Mouse (Mus musculus): ENCODE results near the gene Cchcr1. TPM values are rescaled to one million over a fixed set of nuclear protein-coding genes. Genes with fewer than 3 reads are reported as not detected.
"Not testable (repeated sequence)": the region's sequence is repeated elsewhere in the genome, so short reads cannot be mapped to it uniquely, and the experiment has no call there.

The Cchcr1 gene
- polyA plus RNA-seq (2014; fragmentation: Nextera tagmentation; extraction: Ambion mirVana), result 11.4 and 11.8 TPM in 2 replicates

- no peaks in the 10 kb centered on the region for H3K27me3 ChIP-seq (ENCODE audit: control insufficient read depth, insufficient read depth, low read length)
- H3K4me3 ChIP-seq (ENCODE audit: low read depth, low read length), result peak within 1 kb of the TSS; percentile 44
- DNase-seq (ENCODE audit: low spot score) (peak; percentile 98), ATAC-seq (replicated peaks; ENCODE audit: insufficient number of reproducible peaks, low FRiP score, low TSS enrichment, low read depth) (peak; percentile 90)
- H3K9ac ChIP-seq (replicated peaks; ENCODE audit: low read length), result peak within 1 kb of the TSS; percentile 66
- H3K4me2 ChIP-seq (ENCODE audit: low read depth, low read length), result peak within 1 kb of the TSS; percentile 82
- H3K9me3 ChIP-seq (replicated peaks; ENCODE audit: control insufficient read depth, low read length), result no peaks in the 10 kb centered on the region
- under 1% methylated on average over 67 of the region's 67 CpGs for WGBS
- no peaks in the 10 kb centered on the region; the same call in 1 of the 2 replicates for H3K36me3 ChIP-seq (replicated peaks; ENCODE audit: control insufficient read depth, insufficient read depth, low read depth, low read length)
- H3K27ac ChIP-seq (replicated peaks; ENCODE audit: low read depth, low read length), result 0 out of 2 replicates have a peak within 1 kb of the TSS, but pooled peaks have one; percentile 13
- H3K4me1 ChIP-seq (ENCODE audit: control insufficient read depth, insufficient read depth, low read length), result peaks cover 9% of the 10 kb centered on the region
Observed at GRCm38 (mm10) chr17:35516652-35517500, at the start of gene Cchcr1, which contains the start of gene Tcf19. Gene Cchcr1, plus strand, starts transcription at chr17:35517100. Gene Tcf19, minus strand, starts transcription at chr17:35516824.

- H3K27me3 ChIP-seq (ENCODE audit: control insufficient read depth, insufficient read depth, low read length), result peaks cover 19% of the 10 kb centered on the region
- H3K36me3 ChIP-seq (replicated peaks; ENCODE audit: control insufficient read depth, insufficient read depth, low read depth, low read length), result not testable (repeated sequence)
- whole genome bisulfite sequencing, result 73% methylated on average over 3 of the region's 3 CpGs
Observed at GRCm38 (mm10) chr17:35468936-35469335, 48.0 kb upstream of the Cchcr1 start.

GRCm38 (mm10) chr17:35469842-35470751 lies 46.8 kb upstream of the Cchcr1 start, which contains the start of gene H2-Q10:
Gene H2-Q10, plus strand, starts transcription at chr17:35470089.
- DNase-seq (ENCODE audit: low spot score) (peak; percentile 20), ATAC-seq (replicated peaks; ENCODE audit: insufficient number of reproducible peaks, low FRiP score, low TSS enrichment, low read depth) (0 out of 2 replicates have a peak, but pooled peaks have one; percentile 39)
- Histone ChIP-seq H3K4me3 (ENCODE audit: low read depth, low read length) (peak within 1 kb of the TSS; percentile 39), H3K4me1 (ENCODE audit: control insufficient read depth, insufficient read depth, low read length) (peaks cover 5% of the 10 kb centered on the region), H3K36me3 (replicated peaks; ENCODE audit: control insufficient read depth, insufficient read depth, low read depth, low read length) (no peaks in the 10 kb centered on the region), H3K27me3 (ENCODE audit: control insufficient read depth, insufficient read depth, low read length) (peaks cover 19% of the 10 kb centered on the region), H3K9ac (replicated peaks; ENCODE audit: low read length) (peak within 1 kb of the TSS; percentile 22; the same call in 1 of the 2 replicates), H3K27ac (replicated peaks; ENCODE audit: low read depth, low read length) (no peak within 1 kb of the TSS), H3K9me3 (replicated peaks; ENCODE audit: control insufficient read depth, low read length) (no peaks in the 10 kb centered on the region), H3K4me2 (ENCODE audit: low read depth, low read length) (peak within 1 kb of the TSS; percentile 73)
- under 1% methylated on average over 76 of the region's 80 CpGs for WGBS

More at GRCm38 (mm10) chr17:35468936-35469335, 48.0 kb upstream of the Cchcr1 start:
- not testable (repeated sequence) for H3K4me1 ChIP-seq (ENCODE audit: control insufficient read depth, insufficient read depth, low read length); H3K4me2 ChIP-seq (ENCODE audit: low read depth, low read length); ATAC-seq (replicated peaks; ENCODE audit: insufficient number of reproducible peaks, low FRiP score, low TSS enrichment, low read depth); DNase-seq (ENCODE audit: low spot score); H3K4me3 ChIP-seq (ENCODE audit: low read depth, low read length); H3K27ac ChIP-seq (replicated peaks; ENCODE audit: low read depth, low read length); H3K9ac ChIP-seq (replicated peaks; ENCODE audit: low read length); H3K9me3 ChIP-seq (replicated peaks; ENCODE audit: control insufficient read depth, low read length)

- ATAC-seq (replicated peaks; ENCODE audit: insufficient number of reproducible peaks, low FRiP score, low TSS enrichment, low read depth) (no peak), DNase-seq (ENCODE audit: low spot score) (peak; percentile 74)
- Histone ChIP-seq H3K4me1 (ENCODE audit: control insufficient read depth, insufficient read depth, low read length) (no peaks in the 10 kb centered on the region), H3K9ac (replicated peaks; ENCODE audit: low read length) (no peak overlapping the region), H3K9me3 (replicated peaks; ENCODE audit: control insufficient read depth, low read length) (no peaks in the 10 kb centered on the region), H3K4me3 (ENCODE audit: low read depth, low read length) (no peak overlapping the region), H3K4me2 (ENCODE audit: low read depth, low read length) (no peak overlapping the region), H3K36me3 (replicated peaks; ENCODE audit: control insufficient read depth, insufficient read depth, low read depth, low read length) (no peaks in the 10 kb centered on the region), H3K27me3 (ENCODE audit: control insufficient read depth, insufficient read depth, low read length) (no peaks in the 10 kb centered on the region), H3K27ac (replicated peaks; ENCODE audit: low read depth, low read length) (no peak overlapping the region)
- 1% methylated on average over 9 of the region's 9 CpGs for WGBS
Observed at GRCm38 (mm10) chr17:35484066-35484465, 32.8 kb upstream of the Cchcr1 start.

- WGBS, result 26% methylated on average over 4 of the region's 4 CpGs
- Histone ChIP-seq H3K4me3 (ENCODE audit: low read depth, low read length) (no peak overlapping the region), H3K27me3 (ENCODE audit: control insufficient read depth, insufficient read depth, low read length) (no peaks in the 10 kb centered on the region; the same call in 1 of the 2 replicates), H3K36me3 (replicated peaks; ENCODE audit: control insufficient read depth, insufficient read depth, low read depth, low read length) (no peaks in the 10 kb centered on the region), H3K4me2 (ENCODE audit: low read depth, low read length) (no peak overlapping the region), H3K4me1 (ENCODE audit: control insufficient read depth, insufficient read depth, low read length) (no peaks in the 10 kb centered on the region), H3K27ac (replicated peaks; ENCODE audit: low read depth, low read length) (no peak overlapping the region), H3K9me3 (replicated peaks; ENCODE audit: control insufficient read depth, low read length) (no peaks in the 10 kb centered on the region), H3K9ac (replicated peaks; ENCODE audit: low read length) (no peak overlapping the region)
- no peak for DNase-seq (ENCODE audit: low spot score)
- no peak for ATAC-seq (replicated peaks; ENCODE audit: insufficient number of reproducible peaks, low FRiP score, low TSS enrichment, low read depth)
Observed at GRCm38 (mm10) chr17:35485702-35486101, 31.2 kb upstream of the Cchcr1 start.

- H3K27me3 ChIP-seq (ENCODE audit: control insufficient read depth, insufficient read depth, low read length), result no peaks in the 10 kb centered on the region; the same call in 1 of the 2 replicates
- H3K27ac ChIP-seq (replicated peaks; ENCODE audit: low read depth, low read length), result no peak overlapping the region
Observed at GRCm38 (mm10) chr17:35486726-35487125, 30.2 kb upstream of the Cchcr1 start.

GRCm38 (mm10) chr17:35488041-35488440 lies 28.9 kb upstream of the Cchcr1 start:
- no peaks in the 10 kb centered on the region for H3K9me3 ChIP-seq (replicated peaks; ENCODE audit: control insufficient read depth, low read length)
- DNase-seq (ENCODE audit: low spot score), result no peak
- WGBS, result 94% methylated on average over 2 of the region's 2 CpGs
- H3K27ac ChIP-seq (replicated peaks; ENCODE audit: low read depth, low read length), result no peak overlapping the region
- H3K9ac ChIP-seq (replicated peaks; ENCODE audit: low read length), result no peak overlapping the region
- no peak overlapping the region for H3K4me2 ChIP-seq (ENCODE audit: low read depth, low read length)
- no peaks in the 10 kb centered on the region for H3K4me1 ChIP-seq (ENCODE audit: control insufficient read depth, insufficient read depth, low read length)
- no peaks in the 10 kb centered on the region for H3K36me3 ChIP-seq (replicated peaks; ENCODE audit: control insufficient read depth, insufficient read depth, low read depth, low read length)
- ATAC-seq (replicated peaks; ENCODE audit: insufficient number of reproducible peaks, low FRiP score, low TSS enrichment, low read depth), result no peak
- no peak overlapping the region for H3K4me3 ChIP-seq (ENCODE audit: low read depth, low read length)
- no peaks in the 10 kb centered on the region; the same call in 1 of the 2 replicates for H3K27me3 ChIP-seq (ENCODE audit: control insufficient read depth, insufficient read depth, low read length)

More at GRCm38 (mm10) chr17:35486726-35487125, 30.2 kb upstream of the Cchcr1 start:
- DNase-seq (ENCODE audit: low spot score) (no peak), ATAC-seq (replicated peaks; ENCODE audit: insufficient number of reproducible peaks, low FRiP score, low TSS enrichment, low read depth) (no peak)
- 52% methylated on average over 10 of the region's 10 CpGs for WGBS
- Histone ChIP-seq H3K4me3 (ENCODE audit: low read depth, low read length) (no peak overlapping the region), H3K9ac (replicated peaks; ENCODE audit: low read length) (no peak overlapping the region), H3K4me1 (ENCODE audit: control insufficient read depth, insufficient read depth, low read length) (no peaks in the 10 kb centered on the region), H3K9me3 (replicated peaks; ENCODE audit: control insufficient read depth, low read length) (no peaks in the 10 kb centered on the region), H3K4me2 (ENCODE audit: low read depth, low read length) (no peak overlapping the region), H3K36me3 (replicated peaks; ENCODE audit: control insufficient read depth, insufficient read depth, low read depth, low read length) (no peaks in the 10 kb centered on the region)

All from embryonic facial prominence, embryonic 11.5 days (tissue).